Mouse (Mus musculus) cerebellum, adult 9-11 months (tissue): ENCODE data around the gene Dazap1.

Source experiments
- DNase-seq: peaks from one replicate; pipeline ENCODE4 v3.0.0; 2022

Gene Dazap1

GRCm38 (mm10) chr10:80250059-80250458 lies 11.2 kb upstream of the Dazap1 start:
- DNase-seq, result peak; percentile 54

- peak; percentile 36 for DNase-seq
These were observed 10.7 kb upstream of the Dazap1 start for GRCm38 (mm10) chr10:80250573-80250972.

GRCm38 (mm10) chr10:80252011-80252410 lies 9.3 kb upstream of the Dazap1 start:
- no peak for DNase-seq

- peak; percentile 41 for DNase-seq
These were observed 8.6 kb upstream of the Dazap1 start for GRCm38 (mm10) chr10:80252493-80253274.

GRCm38 (mm10) chr10:80253551-80253950 lies 7.7 kb upstream of the Dazap1 start:
- no peak for DNase-seq

GRCm38 (mm10) chr10:80254331-80255297 lies 6.7 kb upstream of the Dazap1 start:
- DNase-seq, result no peak

- peak; percentile 72 for DNase-seq
These were observed 5.3 kb upstream of the Dazap1 start for GRCm38 (mm10) chr10:80255881-80256535.

- peak; percentile 63 for DNase-seq
These were observed 3.4 kb upstream of the Dazap1 start for GRCm38 (mm10) chr10:80257936-80258335.

- DNase-seq, result peak; percentile 70
These were observed 2.4 kb upstream of the Dazap1 start for GRCm38 (mm10) chr10:80258752-80259462.

- DNase-seq, result no peak
These were observed 1.9 kb upstream of the Dazap1 start for GRCm38 (mm10) chr10:80259463-80259805.

GRCm38 (mm10) chr10:80259861-80260641 lies 1.2 kb upstream of the Dazap1 start:
- DNase-seq, result peak; percentile 87

- peak; percentile 95 for DNase-seq
These were observed 291 bp downstream of the Dazap1 start for GRCm38 (mm10) chr10:80261585-80261968.

- peak; percentile 59 for DNase-seq
These were observed 883 bp downstream of the Dazap1 start for GRCm38 (mm10) chr10:80262169-80262568.

GRCm38 (mm10) chr10:80262776-80263365 lies 1.6 kb downstream of the Dazap1 start:
- DNase-seq, result peak; percentile 65

GRCm38 (mm10) chr10:80264341-80265148 lies 3.3 kb downstream of the Dazap1 start:
- DNase-seq, result peak; percentile 100

GRCm38 (mm10) chr10:80265149-80265486 lies 3.8 kb downstream of the Dazap1 start:
- DNase-seq, result no peak

GRCm38 (mm10) chr10:80270099-80270498 lies 8.8 kb downstream of the Dazap1 start:
- no peak for DNase-seq

- DNase-seq, result peak; percentile 68
These were observed 9.5 kb downstream of the Dazap1 start for GRCm38 (mm10) chr10:80270734-80271181.

GRCm38 (mm10) chr10:80271186-80271843 lies 10.0 kb downstream of the Dazap1 start:
- no peak for DNase-seq
